In the genomic region with DNA sequence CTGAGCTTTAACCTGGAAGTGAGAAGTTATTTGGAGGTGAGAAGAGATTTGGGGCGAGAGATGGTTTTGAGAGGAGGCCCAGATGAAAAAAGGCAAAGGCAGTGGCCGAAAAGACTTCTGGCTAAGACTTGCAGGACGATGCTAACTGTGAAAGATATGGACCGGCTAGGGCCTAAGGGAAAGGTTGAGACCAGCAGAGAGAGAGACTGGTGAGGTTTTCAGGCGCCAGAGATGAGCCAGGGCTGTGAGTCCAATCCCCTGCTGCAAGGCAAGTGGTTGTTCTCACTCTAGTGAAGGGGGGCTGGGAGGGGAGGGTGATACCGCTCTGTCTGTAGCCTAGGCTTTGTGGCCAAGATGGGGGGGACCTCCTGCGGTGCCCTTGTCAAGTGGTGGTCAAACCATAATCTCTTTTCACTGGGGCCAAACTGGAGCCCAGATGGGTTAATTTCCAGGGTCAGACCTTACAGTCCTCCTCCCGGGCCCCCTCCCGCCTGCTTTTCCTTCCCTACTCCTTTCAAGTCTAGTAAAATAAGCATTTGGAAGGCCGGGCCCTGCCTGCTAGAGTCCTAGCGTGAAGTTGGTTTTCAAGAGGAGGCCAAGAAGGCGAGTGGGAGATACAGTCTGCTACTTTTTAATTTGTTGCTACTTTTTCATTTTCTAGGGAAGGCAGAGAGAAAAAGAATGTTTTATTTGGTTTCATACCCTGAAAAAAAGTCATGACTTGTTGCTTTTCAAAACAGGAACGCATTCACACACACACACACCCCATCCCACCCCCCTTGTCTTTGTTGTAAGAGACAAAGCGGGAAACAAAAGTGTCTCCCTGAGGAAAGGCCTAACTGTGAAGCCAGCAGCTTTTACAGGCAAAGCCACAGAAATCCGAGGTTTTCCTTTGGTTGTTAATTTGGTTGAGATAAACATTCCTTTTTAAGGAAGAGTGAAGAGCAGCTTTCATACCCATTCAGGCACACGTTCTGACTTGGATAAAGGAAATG, we compare ENCODE assay signal across 8 mouse cellular contexts. TPM values are rescaled to one million over a fixed set of nuclear protein-coding genes. Genes with fewer than 3 reads are reported as not detected.
DNase-seq lines count a peak whose midpoint lies in the region; ATAC-seq and TF ChIP-seq lines count a peak whose summit lies in the region.

No protein-coding gene starts in this region.

- DNase-seq in adrenal gland, adult (ENCODE audit: inconsistent age in 2 of 2, low spot score in 1 of 2): peak; percentile 23 to 72
- no peak for DNase-seq in adrenal gland, adult 8-10 months
- peak; percentile 39 for DNase-seq in MEL-GATA-1-ER (ENCODE audit: extremely low read depth, low read depth)
- DNase-seq in embryonic facial prominence, embryonic 11.5 days (ENCODE audit: low spot score): peak; percentile 60
- peak; percentile 97 for DNase-seq in midbrain, embryonic 11.5 days (ENCODE audit: low spot score, missing footprints)
- no peak for DNase-seq in spleen, postnatal 14 days (ENCODE audit: low spot score in 2 of 2)
- no peak for DNase-seq in spleen, postnatal 36 days (ENCODE audit: low spot score in 2 of 2)

- H3K36me3 ChIP-seq in embryonic facial prominence, embryonic 11.5 days (replicated peaks; ENCODE audit: control insufficient read depth, insufficient read depth, low read depth, low read length): no peaks in the 10 kb centered on the region
- H3K36me3 ChIP-seq in intestine, postnatal 0 days (ENCODE audit: control insufficient read depth, insufficient read depth): no peaks in the 10 kb centered on the region; the same call in 1 of the 2 replicates
- H3K36me3 ChIP-seq in midbrain, embryonic 11.5 days (ENCODE audit: control insufficient read depth, insufficient read depth, low read length): no peaks in the 10 kb centered on the region

- 2% methylated on average over 16 of the region's 16 CpGs for whole genome bisulfite sequencing in embryonic facial prominence, embryonic 11.5 days
- 34% methylated on average over 16 of the region's 16 CpGs for WGBS in intestine, postnatal 0 days
- WGBS in midbrain, embryonic 11.5 days: 2% methylated on average over 16 of the region's 16 CpGs

- peak overlapping the region; percentile 96 for H3K9ac ChIP-seq in embryonic facial prominence, embryonic 11.5 days (replicated peaks; ENCODE audit: low read length)
- H3K9ac ChIP-seq in intestine, postnatal 0 days (ENCODE audit: low read depth, low read length): peak overlapping the region; percentile 7; the same call in 1 of the 2 replicates
- peak overlapping the region; percentile 54 for H3K9ac ChIP-seq in midbrain, embryonic 11.5 days (ENCODE audit: low read length)

- peak overlapping the region; percentile 95 for H3K4me2 ChIP-seq in embryonic facial prominence, embryonic 11.5 days (ENCODE audit: low read depth, low read length)
- peak overlapping the region; percentile 97 for H3K4me2 ChIP-seq in intestine, postnatal 0 days (replicated peaks; ENCODE audit: low read depth)
- peak overlapping the region; percentile 79 for H3K4me2 ChIP-seq in midbrain, embryonic 11.5 days

- peak overlapping the region; percentile 87 for H3K4me3 ChIP-seq in embryonic facial prominence, embryonic 11.5 days (ENCODE audit: low read depth, low read length)
- peak overlapping the region; percentile 61 for H3K4me3 ChIP-seq in intestine, postnatal 0 days (ENCODE audit: low read depth, low read length)
- H3K4me3 ChIP-seq in midbrain, embryonic 11.5 days (ENCODE audit: low read depth, low read length): peak overlapping the region; percentile 54

- ATAC-seq in embryonic facial prominence, embryonic 11.5 days (replicated peaks; ENCODE audit: insufficient number of reproducible peaks, low FRiP score, low TSS enrichment, low read depth): no peak
- no peak for ATAC-seq in intestine, postnatal 0 days
- peak; percentile 33; the same call in 1 of the 2 replicates for ATAC-seq in midbrain, embryonic 11.5 days (ENCODE audit: low FRiP score)

- H3K27me3 ChIP-seq in embryonic facial prominence, embryonic 11.5 days (ENCODE audit: control insufficient read depth, insufficient read depth, low read length): no peaks in the 10 kb centered on the region
- no peaks in the 10 kb centered on the region for H3K27me3 ChIP-seq in intestine, postnatal 0 days (replicated peaks; ENCODE audit: control insufficient read depth, insufficient read depth, low read length)
- H3K27me3 ChIP-seq in midbrain, embryonic 11.5 days (ENCODE audit: control insufficient read depth, insufficient read depth, low read length): peaks cover 3% of the 10 kb centered on the region

- peak overlapping the region; percentile 53 for H3K27ac ChIP-seq in embryonic facial prominence, embryonic 11.5 days (replicated peaks; ENCODE audit: low read depth, low read length)
- no peak overlapping the region for H3K27ac ChIP-seq in intestine, postnatal 0 days (ENCODE audit: low read depth, low read length)
- peak overlapping the region; percentile 78 for H3K27ac ChIP-seq in midbrain, embryonic 11.5 days (ENCODE audit: low read depth, low read length)

- peaks cover 5% of the 10 kb centered on the region for H3K4me1 ChIP-seq in embryonic facial prominence, embryonic 11.5 days (ENCODE audit: control insufficient read depth, insufficient read depth, low read length)
- H3K4me1 ChIP-seq in intestine, postnatal 0 days (replicated peaks; ENCODE audit: control insufficient read depth, insufficient read depth, low read length): peaks cover 11% of the 10 kb centered on the region
- H3K4me1 ChIP-seq in midbrain, embryonic 11.5 days (ENCODE audit: control insufficient read depth, insufficient read depth, low read length): peaks cover 54% of the 10 kb centered on the region

- TF ChIP-seq CTCF in intestine, postnatal 0 days (IDR thresholded peaks at IDR 0.05; ENCODE audit: low read depth): no peak

- H3K9me3 ChIP-seq in embryonic facial prominence, embryonic 11.5 days (replicated peaks; ENCODE audit: control insufficient read depth, low read length): no peaks in the 10 kb centered on the region
- no peaks in the 10 kb centered on the region for H3K9me3 ChIP-seq in intestine, postnatal 0 days (ENCODE audit: control insufficient read depth)
- no peaks in the 10 kb centered on the region for H3K9me3 ChIP-seq in midbrain, embryonic 11.5 days (ENCODE audit: control insufficient read depth, low read length)

RNA-seq across cellular contexts. Expression of a gene that starts 2.9 kb away (rescaled TPM):
- 10 to 100 TPM; 14.6 to 19.8 (median 15.8) TPM for total RNA-seq in adrenal gland, adult 8-10 months (2022)
- polyA plus RNA-seq in embryonic facial prominence, embryonic 11.5 days (2014; fragmentation: Nextera tagmentation; extraction: Ambion mirVana): 19.3 and 21.6 TPM in 2 replicates
- 2.6 and 3.0 TPM in 2 replicates for polyA plus RNA-seq in intestine, postnatal 0 days (2015; fragmentation: Nextera tagmentation; extraction: Ambion mirVana)
- polyA plus RNA-seq in midbrain, embryonic 11.5 days (2014; fragmentation: Nextera tagmentation; extraction: Ambion mirVana): 5.3 and 6.3 TPM in 2 replicates

RNA-seq across cellular contexts. Expression of a gene that starts 31.0 kb away (rescaled TPM):
- total RNA-seq in adrenal gland, adult 8-10 months (2022): 10 to 100 TPM in 2 of 4 experiments, 1 to 10 TPM in 2; 2.2 to 59.5 (median 23.9) TPM
- polyA plus RNA-seq in embryonic facial prominence, embryonic 11.5 days (2014; fragmentation: Nextera tagmentation; extraction: Ambion mirVana): 2.3 and 3.7 TPM in 2 replicates
- polyA plus RNA-seq in intestine, postnatal 0 days (2015; fragmentation: Nextera tagmentation; extraction: Ambion mirVana): 0.33 and 0.72 TPM in 2 replicates
- 7.0 and 7.1 TPM in 2 replicates for polyA plus RNA-seq in midbrain, embryonic 11.5 days (2014; fragmentation: Nextera tagmentation; extraction: Ambion mirVana)

Comparison
In these comparisons a context has a peak if more than half of its experiments do, and no peak if none do; other contexts are left out.
1. DNase-seq: peak in adrenal gland, adult (2 of 2), MEL-GATA-1-ER (single experiment), embryonic facial prominence, embryonic 11.5 days (single experiment) and midbrain, embryonic 11.5 days (single experiment); none in adrenal gland, adult 8-10 months (single experiment), spleen, postnatal 14 days (0 of 2) and spleen, postnatal 36 days (0 of 2).
2. H3K9ac ChIP-seq: peak in every context shown above with its lines; median percentile 96 in embryonic facial prominence, embryonic 11.5 days; 54 in midbrain, embryonic 11.5 days; 7 in intestine, postnatal 0 days.
3. Peak in every context shown above with its lines, with median percentiles within 50 percentile points of each other: H3K4me2 ChIP-seq and H3K4me3 ChIP-seq.